Mouse (Mus musculus): ENCODE measurements around the gene Slc25a39. TPM values are rescaled to one million over a fixed set of nuclear protein-coding genes. Genes with fewer than 3 reads are reported as not detected.
"Not testable (repeated sequence)": the region's sequence is repeated elsewhere in the genome, so short reads cannot be mapped to it uniquely, and the experiment has no call there.

Slc25a39 gene
- polyA plus RNA-seq, 1 experiment from 2014 or later: 283 TPM

DNA sequence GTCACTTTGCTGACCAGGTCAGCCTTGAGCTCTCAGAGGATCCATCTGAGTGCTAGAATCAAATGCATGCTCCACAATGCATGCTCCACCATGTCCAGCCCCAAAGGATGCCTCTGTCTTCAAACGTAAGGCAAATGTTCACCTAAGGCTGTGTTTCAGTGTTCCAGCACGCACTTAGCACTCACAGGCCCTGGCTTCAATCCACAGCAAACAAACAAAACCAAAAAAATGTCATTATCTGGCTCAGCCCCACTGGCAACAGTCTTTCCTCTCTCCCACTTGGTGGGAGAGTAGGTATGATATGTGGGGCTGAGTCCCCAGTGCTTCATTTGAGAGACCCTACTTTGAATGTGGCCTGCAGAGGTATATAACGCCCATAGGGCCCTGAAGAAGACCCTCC lies 3.3 kb upstream of the Slc25a39 start:
- Histone ChIP-seq H3K9ac (ENCODE audit: low read depth, low read length) (no peak overlapping the region; the same call in 1 of the 2 replicates), H3K27ac (ENCODE audit: low read depth, low read length) (no peak overlapping the region), H3K4me3 (ENCODE audit: low read depth, low read length) (no peak overlapping the region), H3K27me3 (replicated peaks; ENCODE audit: control insufficient read depth, insufficient read depth, low read length) (no peaks in the 10 kb centered on the region), H3K9me3 (ENCODE audit: control insufficient read depth, low read length) (no peaks in the 10 kb centered on the region), H3K4me2 (no peak overlapping the region), H3K4me1 (replicated peaks; ENCODE audit: control insufficient read depth, insufficient read depth, low read length) (peaks cover 16% of the 10 kb centered on the region), H3K36me3 (ENCODE audit: control insufficient read depth, insufficient read depth, low read length) (no peaks in the 10 kb centered on the region)
- DNase-seq (ENCODE audit: low spot score): no peak
- 79% methylated on average over 3 of the region's 3 CpGs for WGBS
- ATAC-seq (replicated peaks; ENCODE audit: low FRiP score): no peak

DNA sequence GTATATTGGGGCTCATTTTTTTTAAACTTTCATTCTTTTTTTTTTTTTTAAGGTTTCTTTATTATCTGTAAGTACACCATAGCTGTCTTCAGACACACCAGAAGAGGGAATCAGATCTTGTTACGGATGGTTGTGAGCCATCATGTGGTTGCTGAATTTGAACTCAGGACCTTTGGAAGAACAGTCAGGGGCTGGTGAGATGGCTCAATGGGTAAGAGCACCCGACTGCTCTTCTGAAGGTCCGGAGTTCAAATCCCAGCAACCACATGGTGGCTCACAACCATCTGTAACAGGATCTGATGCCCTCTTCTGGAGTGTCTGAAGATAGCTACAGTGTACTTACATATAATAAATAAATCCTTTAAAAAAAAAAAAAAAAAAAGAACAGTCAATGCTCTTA lies 2.6 kb upstream of the Slc25a39 start:
- H3K4me1 ChIP-seq (replicated peaks; ENCODE audit: control insufficient read depth, insufficient read depth, low read length): peaks cover 19% of the 10 kb centered on the region
- WGBS: 84% methylated on average over 3 of the region's 3 CpGs
- not testable (repeated sequence) for H3K4me2 ChIP-seq; DNase-seq (ENCODE audit: low spot score); H3K9ac ChIP-seq (ENCODE audit: low read depth, low read length); H3K36me3 ChIP-seq (ENCODE audit: control insufficient read depth, insufficient read depth, low read length); H3K27me3 ChIP-seq (replicated peaks; ENCODE audit: control insufficient read depth, insufficient read depth, low read length); ATAC-seq (replicated peaks; ENCODE audit: low FRiP score); H3K4me3 ChIP-seq (ENCODE audit: low read depth, low read length); H3K27ac ChIP-seq (ENCODE audit: low read depth, low read length); H3K9me3 ChIP-seq (ENCODE audit: control insufficient read depth, low read length)

DNA sequence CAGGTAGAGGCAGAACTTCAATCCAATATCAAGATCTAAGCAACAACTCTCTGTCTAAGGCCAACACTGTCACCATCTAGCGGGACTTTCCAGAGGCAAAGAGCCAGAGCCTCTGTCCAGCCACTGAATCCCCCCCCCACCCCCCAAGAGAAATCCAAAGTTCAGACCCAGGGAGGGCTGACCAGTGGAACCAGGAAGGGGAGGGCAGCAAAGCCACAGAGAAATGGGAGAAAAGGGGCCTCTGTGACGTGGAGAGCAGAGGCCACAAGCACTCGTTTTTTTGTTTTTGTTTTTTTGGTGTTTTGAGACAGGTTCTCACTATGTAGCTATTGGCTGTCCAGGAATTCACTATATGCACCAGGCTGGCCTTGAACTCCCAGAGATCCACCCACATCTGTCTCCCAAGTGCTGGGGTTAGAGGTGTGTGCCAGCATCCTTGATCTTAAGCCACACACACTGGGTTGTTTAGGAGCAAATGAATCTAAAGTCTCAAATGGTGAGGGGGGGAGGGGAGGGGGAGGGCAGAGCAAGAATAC lies 2.1 kb upstream of the Slc25a39 start:
- Histone ChIP-seq H3K4me3 (ENCODE audit: low read depth, low read length) (no peak overlapping the region), H3K27me3 (replicated peaks; ENCODE audit: control insufficient read depth, insufficient read depth, low read length) (no peaks in the 10 kb centered on the region), H3K4me1 (replicated peaks; ENCODE audit: control insufficient read depth, insufficient read depth, low read length) (peaks cover 22% of the 10 kb centered on the region), H3K9me3 (ENCODE audit: control insufficient read depth, low read length) (no peaks in the 10 kb centered on the region), H3K36me3 (ENCODE audit: control insufficient read depth, insufficient read depth, low read length) (peaks cover under 1% of the 10 kb centered on the region; the same call in 1 of the 2 replicates), H3K9ac (ENCODE audit: low read depth, low read length) (peak overlapping the region; percentile 74; the same call in 1 of the 2 replicates), H3K27ac (ENCODE audit: low read depth, low read length) (peak overlapping the region; percentile 98), H3K4me2 (0 out of 2 replicates have a peak overlapping the region, but pooled peaks have one; percentile 94)
- DNase-seq (ENCODE audit: low spot score): peak; percentile 31
- no peak for ATAC-seq (replicated peaks; ENCODE audit: low FRiP score)
- 74% methylated on average over 3 of the region's 3 CpGs for WGBS

GRCm38 (mm10) chr11:102408888-102409794 lies 1.4 kb upstream of the Slc25a39 start:
- ATAC-seq (replicated peaks; ENCODE audit: low FRiP score): no peak

DNA sequence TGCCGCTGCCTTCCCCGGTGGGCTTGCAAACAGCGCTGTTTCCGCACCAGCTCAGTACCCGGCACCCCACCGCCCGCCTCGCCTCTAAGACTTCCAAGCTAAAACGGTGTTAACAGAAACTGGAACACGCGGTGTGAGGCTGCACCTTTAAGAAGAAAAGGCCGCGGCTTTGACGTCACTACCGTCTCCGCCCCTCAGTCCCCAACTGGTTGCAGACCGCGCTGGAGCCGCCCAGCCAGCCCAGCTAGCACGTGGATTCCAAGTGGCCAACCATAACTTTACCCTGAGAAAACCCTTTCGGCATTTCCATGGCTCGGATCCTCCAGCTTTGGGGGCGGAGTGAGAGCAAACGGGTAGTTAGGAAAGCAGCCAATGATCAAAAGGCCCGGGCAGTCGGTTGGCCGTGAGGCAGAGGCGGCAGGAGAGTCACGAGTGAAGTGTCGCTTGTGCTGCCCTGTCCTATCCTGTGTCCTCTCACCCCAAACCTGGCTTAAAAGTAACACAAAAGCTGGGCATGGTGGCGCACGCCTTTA lies 664 bp upstream of the Slc25a39 start:
- DNase-seq (ENCODE audit: low spot score): peak; percentile 97
- ATAC-seq (replicated peaks; ENCODE audit: low FRiP score): peak; percentile 85
- peak overlapping the region; percentile 98 for H3K27ac ChIP-seq (ENCODE audit: low read depth, low read length)
- H3K4me2 ChIP-seq: peak overlapping the region; percentile 94
- peaks cover 13% of the 10 kb centered on the region for H3K36me3 ChIP-seq (ENCODE audit: control insufficient read depth, insufficient read depth, low read length)
- peak overlapping the region; percentile 74 for H3K9ac ChIP-seq (ENCODE audit: low read depth, low read length)
- H3K27me3 ChIP-seq (replicated peaks; ENCODE audit: control insufficient read depth, insufficient read depth, low read length): no peaks in the 10 kb centered on the region
- under 1% methylated on average over 32 of the region's 32 CpGs for WGBS
- H3K4me1 ChIP-seq (replicated peaks; ENCODE audit: control insufficient read depth, insufficient read depth, low read length): peaks cover 27% of the 10 kb centered on the region
- H3K9me3 ChIP-seq (ENCODE audit: control insufficient read depth, low read length): no peaks in the 10 kb centered on the region
- H3K4me3 ChIP-seq (ENCODE audit: low read depth, low read length): peak overlapping the region; percentile 67

More at GRCm38 (mm10) chr11:102408888-102409794, 1.4 kb upstream of the Slc25a39 start:
- 37% methylated on average over 15 of the region's 15 CpGs for WGBS
- peak overlapping the region; percentile 98 for H3K27ac ChIP-seq (ENCODE audit: low read depth, low read length)
- H3K4me3 ChIP-seq (ENCODE audit: low read depth, low read length): peak overlapping the region; percentile 67
- H3K36me3 ChIP-seq (ENCODE audit: control insufficient read depth, insufficient read depth, low read length): peaks cover 8% of the 10 kb centered on the region; the same call in 1 of the 2 replicates
- peak overlapping the region; percentile 74 for H3K9ac ChIP-seq (ENCODE audit: low read depth, low read length)
- peak overlapping the region; percentile 94 for H3K4me2 ChIP-seq
- no peaks in the 10 kb centered on the region for H3K27me3 ChIP-seq (replicated peaks; ENCODE audit: control insufficient read depth, insufficient read depth, low read length)
- H3K4me1 ChIP-seq (replicated peaks; ENCODE audit: control insufficient read depth, insufficient read depth, low read length): peaks cover 27% of the 10 kb centered on the region
- no peaks in the 10 kb centered on the region for H3K9me3 ChIP-seq (ENCODE audit: control insufficient read depth, low read length)
- DNase-seq (ENCODE audit: low spot score): peak; percentile 35

- under 1% methylated on average over 85 of the region's 85 CpGs for WGBS
- Histone ChIP-seq H3K4me2 (peak overlapping the region; percentile 94), H3K9ac (ENCODE audit: low read depth, low read length) (peak overlapping the region; percentile 74), H3K9me3 (ENCODE audit: control insufficient read depth, low read length) (no peaks in the 10 kb centered on the region), H3K4me3 (ENCODE audit: low read depth, low read length) (peak overlapping the region; percentile 67), H3K4me1 (replicated peaks; ENCODE audit: control insufficient read depth, insufficient read depth, low read length) (peaks cover 27% of the 10 kb centered on the region), H3K36me3 (ENCODE audit: control insufficient read depth, insufficient read depth, low read length) (peaks cover 19% of the 10 kb centered on the region), H3K27me3 (replicated peaks; ENCODE audit: control insufficient read depth, insufficient read depth, low read length) (peaks cover 1% of the 10 kb centered on the region), H3K27ac (ENCODE audit: low read depth, low read length) (peak overlapping the region; percentile 98)
- ATAC-seq (replicated peaks; ENCODE audit: low FRiP score) (peak; percentile 71), DNase-seq (ENCODE audit: low spot score) (peak; percentile 91)
These were observed 579 bp downstream of the Slc25a39 start for GRCm38 (mm10) chr11:102406900-102407833.

DNA sequence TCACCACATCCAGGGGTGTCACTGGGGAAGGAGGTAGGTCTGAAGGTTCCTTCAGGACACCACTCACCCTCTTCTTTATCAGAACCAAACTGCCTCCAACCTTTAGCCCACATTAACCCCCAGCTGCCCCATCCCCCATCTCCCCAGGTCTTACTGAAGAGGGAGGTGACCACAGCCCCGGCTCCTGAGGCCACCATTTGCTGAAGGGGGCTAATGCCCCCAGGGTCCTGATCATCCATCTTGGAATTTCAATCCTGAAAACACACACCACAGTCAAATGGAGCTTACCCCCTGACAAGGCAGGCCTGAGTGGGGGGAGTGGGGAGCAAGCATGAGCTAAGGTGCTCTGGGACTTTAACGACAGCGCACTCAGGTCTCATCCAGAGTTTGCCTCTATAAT lies 1.3 kb downstream of the Slc25a39 start:
- H3K27me3 ChIP-seq (replicated peaks; ENCODE audit: control insufficient read depth, insufficient read depth, low read length): peaks cover 8% of the 10 kb centered on the region
- H3K4me1 ChIP-seq (replicated peaks; ENCODE audit: control insufficient read depth, insufficient read depth, low read length): peaks cover 27% of the 10 kb centered on the region
- 13% methylated on average over 3 of the region's 3 CpGs for WGBS
- peak overlapping the region; percentile 67 for H3K4me3 ChIP-seq (ENCODE audit: low read depth, low read length)
- H3K9me3 ChIP-seq (ENCODE audit: control insufficient read depth, low read length): no peaks in the 10 kb centered on the region
- DNase-seq (ENCODE audit: low spot score) (no peak), ATAC-seq (replicated peaks; ENCODE audit: low FRiP score) (no peak)
- H3K9ac ChIP-seq (ENCODE audit: low read depth, low read length): peak overlapping the region; percentile 74
- H3K27ac ChIP-seq (ENCODE audit: low read depth, low read length): peak overlapping the region; percentile 98
- peaks cover 19% of the 10 kb centered on the region for H3K36me3 ChIP-seq (ENCODE audit: control insufficient read depth, insufficient read depth, low read length)
- peak overlapping the region; percentile 94 for H3K4me2 ChIP-seq

Data from liver, embryonic 11.5 days (tissue).